Comparison of ENCODE assay signal across 8 mouse cellular contexts in genomic region chr7:127768997-127769593, GRCm38 (mm10). TPM values are rescaled to one million over a fixed set of nuclear protein-coding genes. Genes with fewer than 3 reads are reported as not detected.
DNase-seq lines count a peak whose midpoint lies in the region; ATAC-seq and TF ChIP-seq lines count a peak whose summit lies in the region.

No protein-coding gene starts in this region.

- peak overlapping the region; percentile 69 to 90 for H3K4me3 ChIP-seq in heart, embryonic 14.5 days (ENCODE audit: control insufficient read depth in 1 of 2, insufficient read depth in 1 of 2, low read depth in 1 of 2, low read length in 2 of 2)
- peak overlapping the region; percentile 67 for H3K4me3 ChIP-seq in liver, embryonic 12.5 days
- H3K4me3 ChIP-seq in stomach, postnatal 0 days (ENCODE audit: low read depth, low read length) = peak overlapping the region; percentile 74

- H3K9me3 ChIP-seq in heart, embryonic 14.5 days (ENCODE audit: control insufficient read depth, low read length) = no peaks in the 10 kb centered on the region
- H3K9me3 ChIP-seq in liver, embryonic 12.5 days (replicated peaks) = no peaks in the 10 kb centered on the region
- H3K9me3 ChIP-seq in stomach, postnatal 0 days (ENCODE audit: control insufficient read depth, low read length) = no peaks in the 10 kb centered on the region

- H3K36me3 ChIP-seq in heart, embryonic 14.5 days (ENCODE audit: control insufficient read depth, insufficient read depth, low read length) = peaks cover 42% of the 10 kb centered on the region
- peaks cover 34% of the 10 kb centered on the region for H3K36me3 ChIP-seq in liver, embryonic 12.5 days
- H3K36me3 ChIP-seq in stomach, postnatal 0 days (ENCODE audit: control insufficient read depth, insufficient read depth, low read length) = peaks cover 5% of the 10 kb centered on the region; the same call in 1 of the 2 replicates

- no peak for TF ChIP-seq CTCF in brain, embryonic 14.5 days (IDR thresholded peaks at IDR 0.05; ENCODE audit: borderline replicate concordance, extremely low read depth, insufficient read depth, insufficient read length)
- no peak for TF ChIP-seq CTCF in stomach, postnatal 0 days (IDR thresholded peaks at IDR 0.05; ENCODE audit: low read depth)

- peak overlapping the region; percentile 87 for H3K9ac ChIP-seq in heart, embryonic 14.5 days (ENCODE audit: low read length)
- peak overlapping the region; percentile 81 for H3K9ac ChIP-seq in liver, embryonic 12.5 days
- peak overlapping the region; percentile 95 for H3K9ac ChIP-seq in stomach, postnatal 0 days (ENCODE audit: low read length)

- ATAC-seq in CD4-positive, CD25-positive, alpha-beta regulatory T cell, adult 4 months = peak; percentile 73
- peak; percentile 85 for ATAC-seq in heart, embryonic 14.5 days (ENCODE audit: insufficient number of reproducible peaks, insufficient read depth, low FRiP score, low read depth)
- peak; percentile 3 for ATAC-seq in liver, embryonic 12.5 days
- ATAC-seq in stomach, postnatal 0 days (ENCODE audit: low FRiP score, low TSS enrichment) = peak; percentile 89

- DNase-seq in brain, embryonic 14.5 days (ENCODE audit: low read depth) = peak; percentile 98
- peak; percentile 98 for DNase-seq in fibroblast of lung, adult 2 months (ENCODE audit: low read depth)
- peak; percentile 96 for DNase-seq in kidney, postnatal 10 days
- peak; percentile 84 for DNase-seq in naive thymus-derived CD4-positive, alpha-beta T cell, adult 2 months (ENCODE audit: low read depth)
- DNase-seq in stomach, postnatal 0 days (ENCODE audit: low spot score) = peak; percentile 90

- no peak for TF ChIP-seq EP300 in stomach, postnatal 0 days (optimal IDR thresholded peaks at IDR 0.05)

- H3K4me2 ChIP-seq in heart, embryonic 14.5 days (ENCODE audit: low read length) = peak overlapping the region; percentile 93
- peak overlapping the region; percentile 86 for H3K4me2 ChIP-seq in liver, embryonic 12.5 days
- peak overlapping the region; percentile 86 for H3K4me2 ChIP-seq in stomach, postnatal 0 days (replicated peaks; ENCODE audit: low read depth)

- WGBS in heart, embryonic 14.5 days = 1% methylated on average over 16 of the region's 16 CpGs
- WGBS in liver, embryonic 12.5 days (ENCODE audit: insufficient replicate concordance) = 2% methylated on average over 16 of the region's 16 CpGs
- 1% methylated on average over 16 of the region's 16 CpGs for WGBS in stomach, postnatal 0 days

- H3K27ac ChIP-seq in heart, embryonic 14.5 days (replicated peaks in 1 of 2; ENCODE audit: control insufficient read depth in 1 of 2, insufficient read depth in 1 of 2, low read depth in 2 of 2, low read length in 2 of 2) = peak overlapping the region; percentile 74 to 84
- peak overlapping the region; percentile 83 for H3K27ac ChIP-seq in liver, embryonic 12.5 days
- peak overlapping the region; percentile 91 for H3K27ac ChIP-seq in stomach, postnatal 0 days (replicated peaks)

- H3K4me1 ChIP-seq in heart, embryonic 14.5 days (ENCODE audit: control insufficient read depth in 2 of 2, insufficient read depth in 2 of 2, low read length in 2 of 2) = peaks cover 8 to 12% of the 10 kb centered on the region in 2 experiments
- peaks cover 81% of the 10 kb centered on the region for H3K4me1 ChIP-seq in liver, embryonic 12.5 days
- H3K4me1 ChIP-seq in stomach, postnatal 0 days (replicated peaks; ENCODE audit: control insufficient read depth, insufficient read depth) = peaks cover 4% of the 10 kb centered on the region; the same call in 1 of the 2 replicates

- H3K27me3 ChIP-seq in heart, embryonic 14.5 days (ENCODE audit: control insufficient read depth, insufficient read depth, low read length) = no peaks in the 10 kb centered on the region
- no peaks in the 10 kb centered on the region for H3K27me3 ChIP-seq in liver, embryonic 12.5 days (replicated peaks)
- H3K27me3 ChIP-seq in stomach, postnatal 0 days (ENCODE audit: control insufficient read depth, insufficient read depth, low read length) = no peaks in the 10 kb centered on the region

- TF ChIP-seq POLR2A in brain, embryonic 14.5 days (IDR thresholded peaks at IDR 0.05; ENCODE audit: borderline replicate concordance, extremely low read depth, insufficient read depth, insufficient read length, poor library complexity, severe bottlenecking) = no peak

RNA-seq across cellular contexts. Expression of gene Orai3, which starts 0.5 kb away (rescaled TPM):
- polyA plus RNA-seq in CD4-positive, CD25-positive, alpha-beta regulatory T cell, adult 4 months (2017; shearing (Covaris generic)) = 10 to 100 TPM; 12.8 to 15.4 TPM
- 9.3 and 11.2 TPM in 2 replicates for polyA plus RNA-seq in brain, embryonic 14.5 days (2012; rRNA removed)
- 15.7 and 17.7 TPM in 2 replicates for polyA plus RNA-seq in heart, embryonic 14.5 days (2014; fragmentation: Nextera tagmentation; extraction: Ambion mirVana)
- polyA plus RNA-seq in liver, embryonic 12.5 days (2016; fragmentation: Nextera tagmentation; extraction: Ambion mirVana) = 14.8 and 15.0 TPM in 2 replicates
- 18.6 and 20.0 TPM in 2 replicates for polyA plus RNA-seq in stomach, postnatal 0 days (2015; fragmentation: Nextera tagmentation; extraction: Ambion mirVana)

RNA-seq across cellular contexts. Expression of gene Setd1a, which starts 7.4 kb away (rescaled TPM):
- polyA plus RNA-seq in CD4-positive, CD25-positive, alpha-beta regulatory T cell, adult 4 months (2017; shearing (Covaris generic)) = 1 to 10 TPM; 5.8 to 6.6 TPM
- polyA plus RNA-seq in brain, embryonic 14.5 days (2012; rRNA removed) = 8.9 and 23.2 TPM in 2 replicates
- polyA plus RNA-seq in heart, embryonic 14.5 days (2014; fragmentation: Nextera tagmentation; extraction: Ambion mirVana) = 15.0 and 16.5 TPM in 2 replicates
- 13.1 and 13.7 TPM in 2 replicates for polyA plus RNA-seq in liver, embryonic 12.5 days (2016; fragmentation: Nextera tagmentation; extraction: Ambion mirVana)
- polyA plus RNA-seq in stomach, postnatal 0 days (2015; fragmentation: Nextera tagmentation; extraction: Ambion mirVana) = 6.9 and 8.0 TPM in 2 replicates

RNA-seq across cellular contexts. Expression of gene Gm49388, which starts 16.3 kb away (rescaled TPM):
- polyA plus RNA-seq in CD4-positive, CD25-positive, alpha-beta regulatory T cell, adult 4 months (2017; shearing (Covaris generic)) = under 1 TPM; 0.65 to 0.99 TPM
- polyA plus RNA-seq in brain, embryonic 14.5 days (2012; rRNA removed) = not detected in 2 replicates
- not detected in 2 replicates for polyA plus RNA-seq in heart, embryonic 14.5 days (2014; fragmentation: Nextera tagmentation; extraction: Ambion mirVana)
- not detected in 2 replicates for polyA plus RNA-seq in liver, embryonic 12.5 days (2016; fragmentation: Nextera tagmentation; extraction: Ambion mirVana)
- not detected in 2 replicates for polyA plus RNA-seq in stomach, postnatal 0 days (2015; fragmentation: Nextera tagmentation; extraction: Ambion mirVana)

RNA-seq across cellular contexts. Expression of gene Fbxl19, which starts 24.8 kb away (rescaled TPM):
- polyA plus RNA-seq in CD4-positive, CD25-positive, alpha-beta regulatory T cell, adult 4 months (2017; shearing (Covaris generic)) = under 1 TPM; 0.12 to 0.62 TPM
- polyA plus RNA-seq in brain, embryonic 14.5 days (2012; rRNA removed) = 138 and 171 TPM in 2 replicates
- 0.93 and 1.5 TPM in 2 replicates for polyA plus RNA-seq in heart, embryonic 14.5 days (2014; fragmentation: Nextera tagmentation; extraction: Ambion mirVana)
- 3.7 TPM in 2 replicates for polyA plus RNA-seq in liver, embryonic 12.5 days (2016; fragmentation: Nextera tagmentation; extraction: Ambion mirVana)
- 1.1 and 1.9 TPM in 2 replicates for polyA plus RNA-seq in stomach, postnatal 0 days (2015; fragmentation: Nextera tagmentation; extraction: Ambion mirVana)

RNA-seq across cellular contexts. Expression of gene Hsd3b7, which starts 31.3 kb away (rescaled TPM):
- 1 to 10 TPM; 3.9 to 6.8 TPM for polyA plus RNA-seq in CD4-positive, CD25-positive, alpha-beta regulatory T cell, adult 4 months (2017; shearing (Covaris generic))
- polyA plus RNA-seq in brain, embryonic 14.5 days (2012; rRNA removed) = 13.8 and 14.2 TPM in 2 replicates
- 20.4 and 22.2 TPM in 2 replicates for polyA plus RNA-seq in heart, embryonic 14.5 days (2014; fragmentation: Nextera tagmentation; extraction: Ambion mirVana)
- polyA plus RNA-seq in liver, embryonic 12.5 days (2016; fragmentation: Nextera tagmentation; extraction: Ambion mirVana) = 28.0 and 29.8 TPM in 2 replicates
- 31.7 and 32.3 TPM in 2 replicates for polyA plus RNA-seq in stomach, postnatal 0 days (2015; fragmentation: Nextera tagmentation; extraction: Ambion mirVana)

Comparison
In these comparisons a context has a peak if more than half of its experiments do, and no peak if none do; other contexts are left out.
1. Peak in every context shown above with its lines: DNase-seq, ATAC-seq, H3K4me3 ChIP-seq and H3K27ac ChIP-seq.
2. ATAC-seq: peak in every context shown above with its lines; median percentile 89 in stomach, postnatal 0 days; 85 in heart, embryonic 14.5 days; 73 in CD4-positive, CD25-positive, alpha-beta regulatory T cell, adult 4 months; 3 in liver, embryonic 12.5 days.